Mouse (Mus musculus) G1E-ER4 (cell line): ENCODE measurements around the gene Aoah. TPM values are rescaled to one million over a fixed set of nuclear protein-coding genes. Genes with fewer than 3 reads are reported as not detected.

Experiments
- GATA1 ChIP-seq: IDR thresholded peaks from one replicate; pipeline ENCODE4 v1.8.0; 2012; ENCODE audit warnings: low read length, inconsistent platforms
- polyA plus RNA-seq: library from polyadenylated mRNA; stranded (reverse); fragments of >175 nt; gene quantifications from 2 replicates; pipeline ENCODE4 v1.2.3, GENCODE M21; 2012

The Aoah gene
- polyA plus RNA-seq = not detected in 2 replicates

- no peak for TF ChIP-seq GATA1
These were observed at the start of gene Aoah for GRCm38 (mm10) chr13:20793901-20794300. TSS of gene Aoah (plus strand) at chr13:20794113.

GRCm38 (mm10) chr13:20754843-20755242 lies 39.1 kb upstream of the Aoah start:
- no peak for TF ChIP-seq GATA1

GRCm38 (mm10) chr13:20783648-20784047 lies 10.3 kb upstream of the Aoah start:
- no peak for TF ChIP-seq GATA1

GRCm38 (mm10) chr13:20784060-20784459 lies 9.9 kb upstream of the Aoah start:
- TF ChIP-seq GATA1 = no peak

GRCm38 (mm10) chr13:20785960-20786359 lies 8.0 kb upstream of the Aoah start:
- no peak for TF ChIP-seq GATA1

- no peak for TF ChIP-seq GATA1
These were observed 7.1 kb upstream of the Aoah start for GRCm38 (mm10) chr13:20786825-20787245.

GRCm38 (mm10) chr13:20787952-20788351 lies 6.0 kb upstream of the Aoah start:
- TF ChIP-seq GATA1 = no peak

- no peak for TF ChIP-seq GATA1
These were observed 2.7 kb downstream of the Aoah start for GRCm38 (mm10) chr13:20796651-20797050.

- no peak for TF ChIP-seq GATA1
These were observed 4.6 kb downstream of the Aoah start for GRCm38 (mm10) chr13:20798536-20798935.

- TF ChIP-seq GATA1 = no peak
These were observed 5.9 kb downstream of the Aoah start for GRCm38 (mm10) chr13:20799772-20800171.

GRCm38 (mm10) chr13:20800569-20800968 lies 6.7 kb downstream of the Aoah start:
- TF ChIP-seq GATA1 = no peak

- TF ChIP-seq GATA1 = no peak
These were observed 18.0 kb downstream of the Aoah start for GRCm38 (mm10) chr13:20811782-20812406.

GRCm38 (mm10) chr13:20816385-20816784 lies 22.5 kb downstream of the Aoah start:
- TF ChIP-seq GATA1 = no peak

- TF ChIP-seq GATA1 = no peak
These were observed 26.9 kb downstream of the Aoah start for GRCm38 (mm10) chr13:20820712-20821328.

GRCm38 (mm10) chr13:20828728-20829127 lies 34.8 kb downstream of the Aoah start:
- TF ChIP-seq GATA1 = no peak

- TF ChIP-seq GATA1 = no peak
These were observed 35.4 kb downstream of the Aoah start for GRCm38 (mm10) chr13:20829181-20829900.

GRCm38 (mm10) chr13:20855893-20856292 lies 62.0 kb downstream of the Aoah start:
- no peak for TF ChIP-seq GATA1
